Mouse (Mus musculus) heart, postnatal 0 days (tissue): ENCODE results near the gene Spata32.

Experiments
- CTCF ChIP-seq: IDR thresholded peaks from 2 replicates; pipeline ENCODE4 v1.5.1; 2016; ENCODE audit warnings: antibody characterized with exemption, control low read depth, low read depth
- EP300 ChIP-seq: IDR thresholded peaks from 2 replicates; pipeline ENCODE4 v1.6.1; 2016; ENCODE audit warnings: antibody characterized with exemption, low read depth

DNA sequence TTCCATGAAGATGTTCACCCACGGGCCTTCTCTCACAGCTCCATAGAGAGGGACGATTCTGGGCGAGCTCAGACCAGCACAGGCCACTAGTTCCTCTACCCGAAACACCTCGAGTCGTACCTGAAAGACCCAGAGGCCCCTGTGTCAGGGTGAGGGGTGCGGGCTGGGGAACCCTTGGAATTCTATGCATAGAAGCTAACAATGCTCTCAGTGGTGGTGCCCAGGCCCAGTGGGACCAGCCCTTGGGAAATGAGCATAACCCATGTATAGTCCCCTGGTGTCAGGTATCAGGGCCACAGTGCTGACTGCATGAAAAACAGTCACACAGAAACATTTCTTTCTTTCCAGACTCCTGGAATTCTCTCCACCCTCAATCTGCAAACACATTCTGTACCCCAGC, 13.1 kb upstream of the Spata32 start:
- TF ChIP-seq CTCF, result no peak
- TF ChIP-seq EP300, result no peak
